Mouse (Mus musculus) layer of hippocampus, postnatal 25 days (tissue): ENCODE measurements around the gene Gm1330. TPM values are rescaled to one million over a fixed set of nuclear protein-coding genes. Genes with fewer than 3 reads are reported as not detected.
"Not testable (repeated sequence)": the region's sequence is repeated elsewhere in the genome, so short reads cannot be mapped to it uniquely, and the experiment has no call there.

Experiments
- DNase-seq, 2 experiments: peaks; one replicate each; pipeline ENCODE4 v3.0.0; 2022; ENCODE audit warnings: mixed read lengths in 2 of 2, low spot score in 1 of 2; ENCODE audit errors: extremely low spot score in 1 of 2
- total RNA-seq, 2 experiments: library from RNA; stranded (reverse); gene quantifications; 2 replicates each; pipeline ENCODE4 v1.2.3; 2021

Gm1330 gene
- not detected for total RNA-seq

DNA sequence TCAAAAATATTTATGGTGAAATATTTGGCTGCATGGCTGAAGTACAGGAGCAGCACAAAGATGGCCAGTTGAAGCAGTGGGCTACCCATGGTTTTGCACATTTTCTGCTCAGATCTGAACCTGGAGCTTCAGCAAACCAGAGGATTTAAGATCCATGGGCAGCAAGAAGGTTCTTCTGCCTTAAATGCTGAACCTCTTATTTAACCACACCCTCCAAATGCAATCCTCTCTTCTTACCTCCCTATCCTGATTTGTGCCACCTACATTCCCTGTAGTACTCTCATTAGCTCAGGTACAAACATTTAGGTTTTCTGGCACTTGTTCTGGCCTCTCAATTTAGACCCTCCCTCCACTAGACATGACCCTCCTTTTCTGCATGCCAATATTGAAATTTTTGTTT is at the start of gene Gm1330:
Gene Gm1330 (minus strand): TSS at position 101 of the 400 bp plus-strand sequence.
- DNase-seq = no peak

DNA sequence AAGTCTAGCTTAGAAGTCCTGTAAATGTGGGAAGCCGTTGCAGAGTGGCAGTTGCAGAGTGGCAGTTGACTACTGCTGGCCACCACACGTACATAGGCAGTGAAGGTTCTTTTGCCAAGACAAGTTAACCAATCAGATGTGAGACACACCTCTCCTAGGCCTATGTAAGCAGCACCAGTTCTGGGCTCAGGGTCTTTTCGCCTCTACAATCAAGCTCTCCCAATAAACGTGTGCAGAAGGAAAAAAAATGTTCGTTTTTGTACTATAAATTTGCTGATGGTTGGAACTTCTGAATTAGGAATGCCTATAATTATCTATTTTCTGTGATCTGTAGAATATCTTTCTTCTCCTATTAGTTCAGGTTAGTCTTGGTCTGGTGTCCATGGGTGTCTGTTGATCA is 14.1 kb upstream of the Gm1330 start, which contains the start of gene Gm10750:
Gene Gm10750 (minus strand): TSS at position 101 of the 400 bp plus-strand sequence.
- not testable (repeated sequence) for DNase-seq

DNA sequence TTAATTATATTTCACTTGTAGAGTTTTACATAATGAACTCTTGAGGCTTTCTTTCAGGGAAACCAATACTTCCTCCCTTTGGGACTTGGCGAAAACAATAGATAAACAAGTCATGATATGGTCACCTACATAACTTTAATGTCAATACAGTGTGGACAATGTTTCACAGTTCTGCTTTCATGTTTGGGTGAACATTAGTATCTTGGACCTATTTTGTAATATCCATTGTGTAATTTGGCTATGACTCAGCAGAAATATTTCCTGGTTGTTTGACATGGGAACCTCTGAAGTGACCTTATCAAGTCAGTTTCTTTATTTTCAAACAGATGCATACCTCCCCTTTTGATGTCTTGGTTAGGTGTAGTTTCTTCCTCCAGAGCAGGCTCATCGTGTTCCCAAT is 1.8 kb upstream of the Gm1330 start:
- DNase-seq = no peak

DNA sequence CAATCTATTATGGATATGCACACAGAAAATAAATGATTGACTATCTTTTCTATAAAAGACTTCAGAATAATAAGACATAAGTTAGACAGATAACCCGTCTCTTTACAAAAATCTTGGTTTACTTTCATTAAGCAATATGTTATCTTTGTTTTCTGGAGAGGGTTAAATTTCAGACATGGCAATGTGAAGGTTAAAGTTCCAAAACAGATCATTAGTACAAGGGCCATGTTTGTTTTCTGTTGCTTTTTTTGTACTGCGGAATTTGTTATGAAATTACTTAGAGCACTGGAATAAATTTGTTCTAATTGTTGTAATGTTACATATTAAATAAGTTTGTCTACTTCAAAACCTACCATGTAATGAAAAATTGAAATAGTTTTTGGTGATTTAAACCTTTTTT is 7.9 kb downstream of the Gm1330 start:
- no peak for DNase-seq

Other genes starting within 250 kb of the Gm1330 start
- gene Cst11, start 231.8 kb downstream of the Gm1330 start, total RNA-seq = not detected
- gene 8030411F24Rik, start 221.2 kb downstream of the Gm1330 start, total RNA-seq = not detected
- gene Cst12, start 213.9 kb downstream of the Gm1330 start, total RNA-seq = 1 to 10 TPM; 4.0 to 6.1 TPM
- under 1 TPM in 1 of 2 experiments, not detected in 1; 0.37 TPM for gene Cst8, start 204.5 kb downstream of the Gm1330 start, total RNA-seq
- gene Cst13, start 183.2 kb downstream of the Gm1330 start, total RNA-seq = not detected
- not detected for gene Cst9, start 168.1 kb downstream of the Gm1330 start, total RNA-seq
- not detected for gene 9230104L09Rik, start 138.2 kb downstream of the Gm1330 start, total RNA-seq
- gene Cst3, start 127.6 kb downstream of the Gm1330 start, total RNA-seq = 1,000 to 10,000 TPM; 2,237 to 2,613 TPM
- not detected for gene Gm10750, start 14.0 kb upstream of the Gm1330 start, total RNA-seq